Mouse (Mus musculus): ENCODE measurements around the gene Tns3. TPM values are rescaled to one million over a fixed set of nuclear protein-coding genes. Genes with fewer than 3 reads are reported as not detected.
A peak's percentile ranks its signal among the peaks of the same experiment; 100 is the strongest.

Tns3 gene
- total RNA-seq, 2 experiments from 2014 or later: 43.4 to 59.0 TPM

GRCm38 (mm10) chr11:8679221-8679620, 14.9 kb upstream of the Tns3 start:
- no peak for DNase-seq

- DNase-seq: no peak
Observed at GRCm38 (mm10) chr11:8678260-8678995, 14.1 kb upstream of the Tns3 start.

GRCm38 (mm10) chr11:8675701-8676474, 11.6 kb upstream of the Tns3 start:
- DNase-seq: no peak

- DNase-seq: no peak
Observed at GRCm38 (mm10) chr11:8674549-8675149, 10.3 kb upstream of the Tns3 start.

- DNase-seq: no peak
Observed at GRCm38 (mm10) chr11:8671698-8672097, 7.4 kb upstream of the Tns3 start.

- DNase-seq: no peak
Observed at GRCm38 (mm10) chr11:8669138-8669537, 4.8 kb upstream of the Tns3 start.

- no peak for DNase-seq
Observed at GRCm38 (mm10) chr11:8664797-8665196, 462 bp upstream of the Tns3 start.

GRCm38 (mm10) chr11:8663444-8664392, 617 bp downstream of the Tns3 start:
- peak; percentile 29 to 36 for DNase-seq

GRCm38 (mm10) chr11:8662706-8663429, 1.5 kb downstream of the Tns3 start:
- no peak for DNase-seq

GRCm38 (mm10) chr11:8660951-8661350, 3.4 kb downstream of the Tns3 start:
- DNase-seq: no peak

- no peak for DNase-seq
Observed at GRCm38 (mm10) chr11:8659851-8660250, 4.5 kb downstream of the Tns3 start.

GRCm38 (mm10) chr11:8659061-8659460, 5.3 kb downstream of the Tns3 start:
- no peak for DNase-seq

GRCm38 (mm10) chr11:8657493-8657892, 6.8 kb downstream of the Tns3 start:
- peak in 1 of 2 experiments; percentile 37 for DNase-seq

- no peak for DNase-seq
Observed at GRCm38 (mm10) chr11:8656448-8657393, 7.6 kb downstream of the Tns3 start.

GRCm38 (mm10) chr11:8653800-8654295, 10.5 kb downstream of the Tns3 start:
- DNase-seq: peak in 1 of 2 experiments; percentile 42

GRCm38 (mm10) chr11:8652792-8653645, 11.3 kb downstream of the Tns3 start:
- DNase-seq: no peak

GRCm38 (mm10) chr11:8652116-8652714, 12.1 kb downstream of the Tns3 start:
- no peak for DNase-seq

- DNase-seq: no peak
Observed at GRCm38 (mm10) chr11:8651448-8652035, 12.8 kb downstream of the Tns3 start.

Data from layer of hippocampus, postnatal 36 days (tissue).